Mouse (Mus musculus) hindbrain, embryonic 12.5 days (tissue): ENCODE data around the gene Tnk2. TPM values are rescaled to one million over a fixed set of nuclear protein-coding genes. Genes with fewer than 3 reads are reported as not detected.

Experiments
- ATAC-seq: fragments of 200-750 bp; cut with Nextera tagmentation; 2 replicates; pipeline ENCODE4 v1.8.0; 2017; ENCODE audit warnings: moderate TSS enrichment; ENCODE audit not compliant: low FRiP score
- H3K27ac ChIP-seq: fragments of 300-500 bp; sonication (generic); 2 replicates; pipeline ENCODE4 v1.5.1; 2016; ENCODE audit warnings: mild to moderate bottlenecking
- H3K27me3 ChIP-seq: fragments of 300-500 bp; sonication (generic); 2 replicates; pipeline ENCODE4 v1.6.1; 2016; ENCODE audit warnings: mild to moderate bottlenecking
- H3K36me3 ChIP-seq: fragments of 300-500 bp; sonication (generic); 2 replicates; pipeline ENCODE4 v1.6.1; 2016; ENCODE audit warnings: mild to moderate bottlenecking
- H3K4me1 ChIP-seq: fragments of 300-500 bp; sonication (generic); 2 replicates; pipeline ENCODE4 v1.6.1; 2016
- H3K4me2 ChIP-seq: fragments of 300-500 bp; sonication (generic); replicated peaks from 2 replicates; pipeline ENCODE4 v1.6.1; 2016; ENCODE audit warnings: mild to moderate bottlenecking
- H3K4me3 ChIP-seq: fragments of 300-500 bp; sonication (generic); 2 replicates; pipeline ENCODE4 v1.5.1; 2016; ENCODE audit warnings: mild to moderate bottlenecking
- H3K9ac ChIP-seq: fragments of 300-500 bp; sonication (generic); 2 replicates; pipeline ENCODE4 v1.6.1; 2016; ENCODE audit warnings: mild to moderate bottlenecking, moderate library complexity
- H3K9me3 ChIP-seq: fragments of 300-500 bp; sonication (generic); replicated peaks from 2 replicates; pipeline ENCODE4 v1.6.1; 2016; ENCODE audit warnings: mild to moderate bottlenecking
- WGBS: fragments of 180-500 bp; shearing (Covaris S2); methylation state at CpG from one replicate; pipeline ENCODE4 v1.1.7; 2016; 5-methylcytosine and 5-hydroxymethylcytosine counted together
- polyA plus RNA-seq: library from polyadenylated mRNA; unstranded; fragments of >200 nt; fragmentation: Nextera tagmentation; extraction: Ambion mirVana; gene quantifications from 2 replicates; pipeline ENCODE4 v1.2.1, GENCODE M21; 2016

The Tnk2 gene
- polyA plus RNA-seq, 1 experiment from 2014 or later: 17.2 TPM

DNA sequence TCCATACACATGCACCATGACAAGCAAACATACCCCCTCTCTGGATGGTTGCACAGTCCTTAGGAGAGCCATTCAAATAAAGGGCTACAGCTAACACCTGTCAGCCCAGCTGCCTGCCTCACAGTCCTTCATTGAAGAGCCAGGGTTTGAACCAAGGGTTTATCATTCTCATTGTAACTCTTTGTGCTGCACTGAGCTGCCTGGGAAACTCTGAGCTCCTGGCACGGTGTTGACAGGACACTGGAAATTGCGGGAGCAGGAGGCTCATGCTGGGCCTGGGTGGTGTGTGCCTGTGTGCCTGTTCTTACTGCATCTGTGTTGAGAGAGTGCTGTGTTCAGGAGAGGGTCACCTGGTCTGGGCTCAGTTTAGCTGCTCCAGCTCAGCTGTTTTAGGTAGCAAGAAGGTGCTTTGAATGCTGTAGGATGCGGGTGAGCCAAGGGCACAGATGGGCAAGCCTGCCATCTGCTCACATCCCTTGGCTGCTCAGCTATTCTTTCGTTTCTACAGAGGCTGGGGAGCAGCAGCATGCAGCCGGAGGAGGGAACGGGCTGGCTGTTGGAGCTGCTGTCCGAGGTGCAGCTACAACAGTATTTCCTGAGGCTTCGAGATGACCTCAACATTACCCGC is 19.7 kb downstream of the Tnk2 start:
- H3K9ac ChIP-seq: no peak overlapping the region
- 0 out of 2 replicates have a peak, but pooled peaks cover 4% of the 10 kb centered on the region for H3K36me3 ChIP-seq
- no peak for ATAC-seq
- no peak overlapping the region for H3K4me2 ChIP-seq
- peaks cover 76% of the 10 kb centered on the region for H3K4me1 ChIP-seq
- no peaks in the 10 kb centered on the region for H3K9me3 ChIP-seq
- no peaks in the 10 kb centered on the region for H3K27me3 ChIP-seq
- WGBS: 67% methylated on average over 9 of the region's 9 CpGs
- H3K27ac ChIP-seq: peak overlapping the region; percentile 41
- no peak overlapping the region for H3K4me3 ChIP-seq

DNA sequence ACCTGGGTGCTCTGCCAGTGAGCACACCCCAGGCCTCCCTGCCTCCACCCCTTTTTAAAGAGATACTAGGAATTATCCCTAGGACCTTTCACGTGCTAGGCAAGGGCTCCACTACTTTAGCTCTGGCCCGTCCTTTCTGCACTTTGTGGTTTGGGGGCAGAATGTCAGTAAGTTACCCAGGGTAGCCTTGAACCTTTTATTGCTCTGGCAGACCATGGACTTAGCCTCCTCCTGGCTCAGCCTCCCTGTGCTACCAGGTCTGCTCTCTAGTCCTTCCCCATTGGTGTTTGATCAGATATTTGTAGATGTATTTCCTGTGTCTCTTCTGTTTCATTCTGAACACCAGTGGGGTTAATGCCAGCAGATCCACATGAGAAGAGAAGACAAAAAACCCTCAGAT is 20.5 kb downstream of the Tnk2 start:
- Histone ChIP-seq H3K9me3 (no peaks in the 10 kb centered on the region), H3K36me3 (0 out of 2 replicates have a peak, but pooled peaks cover 4% of the 10 kb centered on the region), H3K4me2 (no peak overlapping the region), H3K4me1 (peaks cover 68% of the 10 kb centered on the region), H3K27ac (0 out of 2 replicates have a peak overlapping the region, but pooled peaks have one; percentile 41), H3K27me3 (no peaks in the 10 kb centered on the region), H3K4me3 (no peak overlapping the region), H3K9ac (no peak overlapping the region)
- 75% methylated on average over 2 of the region's 2 CpGs for WGBS
- no peak for ATAC-seq

DNA sequence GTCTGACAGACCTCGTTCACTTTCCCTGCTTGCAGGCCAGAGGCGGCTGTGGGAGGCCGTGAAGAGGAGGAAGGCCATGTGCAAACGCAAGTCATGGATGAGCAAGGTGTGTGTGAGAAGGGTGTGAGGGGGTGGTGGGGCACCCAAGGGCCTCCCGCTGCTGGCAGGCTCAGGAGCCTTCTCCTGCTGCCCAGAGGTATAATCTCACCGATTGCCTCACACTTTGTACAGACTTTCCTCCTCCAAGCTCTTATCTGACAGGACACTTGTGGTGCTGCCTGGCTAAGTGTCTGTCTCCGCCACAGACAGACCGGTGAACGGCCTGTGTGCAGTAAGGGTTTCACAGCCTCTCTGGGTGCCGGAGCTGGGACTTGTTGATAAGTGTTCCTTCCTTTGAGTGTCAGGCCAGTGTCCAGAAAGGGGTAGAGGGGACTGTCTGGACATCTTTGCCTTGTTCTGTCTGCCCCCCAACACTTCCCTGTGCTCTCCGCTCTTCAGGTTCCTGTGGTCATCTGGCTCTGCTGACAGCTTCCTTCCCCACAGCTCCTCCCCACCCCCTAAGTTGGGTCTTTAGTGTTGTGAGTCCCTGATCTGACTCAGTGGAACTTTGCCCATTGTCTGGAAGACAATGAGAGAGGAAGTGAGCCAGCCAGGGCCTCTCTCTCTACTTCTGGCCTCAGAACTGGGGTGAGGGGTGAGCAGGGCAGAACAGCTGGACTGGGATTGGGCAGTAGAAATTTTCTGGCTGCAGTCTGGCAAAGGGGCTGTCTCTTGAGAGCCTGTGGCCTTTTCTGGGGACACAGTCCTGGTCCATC is 22.4 kb downstream of the Tnk2 start:
- Histone ChIP-seq H3K9me3 (no peaks in the 10 kb centered on the region), H3K27me3 (no peaks in the 10 kb centered on the region), H3K36me3 (peaks cover 17% of the 10 kb centered on the region), H3K4me3 (no peak overlapping the region), H3K4me1 (peaks cover 49% of the 10 kb centered on the region), H3K9ac (no peak overlapping the region), H3K27ac (peak overlapping the region; percentile 44), H3K4me2 (no peak overlapping the region)
- 48% methylated on average over 11 of the region's 11 CpGs for WGBS
- ATAC-seq: no peak

- ATAC-seq: no peak
- H3K4me1 ChIP-seq: peaks cover 41% of the 10 kb centered on the region
- H3K4me2 ChIP-seq: no peak overlapping the region
- no peaks in the 10 kb centered on the region for H3K27me3 ChIP-seq
- 69% methylated on average over 9 of the region's 9 CpGs for WGBS
- H3K9me3 ChIP-seq: no peaks in the 10 kb centered on the region
- H3K27ac ChIP-seq: 0 out of 2 replicates have a peak overlapping the region, but pooled peaks have one; percentile 4
- peaks cover 25% of the 10 kb centered on the region for H3K36me3 ChIP-seq
- no peak overlapping the region for H3K4me3 ChIP-seq
- H3K9ac ChIP-seq: peak overlapping the region; percentile 4; the same call in 1 of the 2 replicates
These were observed 23.2 kb downstream of the Tnk2 start for GRCm38 (mm10) chr16:32666671-32667551.

GRCm38 (mm10) chr16:32667552-32667872 is 23.8 kb downstream of the Tnk2 start:
- Histone ChIP-seq H3K4me2 (no peak overlapping the region), H3K9ac (peak overlapping the region; percentile 4; the same call in 1 of the 2 replicates), H3K27me3 (no peaks in the 10 kb centered on the region), H3K9me3 (no peaks in the 10 kb centered on the region), H3K4me3 (no peak overlapping the region), H3K4me1 (peaks cover 35% of the 10 kb centered on the region), H3K36me3 (peaks cover 31% of the 10 kb centered on the region), H3K27ac (no peak overlapping the region)
- 86% methylated on average over 3 of the region's 3 CpGs for WGBS
- no peak for ATAC-seq

DNA sequence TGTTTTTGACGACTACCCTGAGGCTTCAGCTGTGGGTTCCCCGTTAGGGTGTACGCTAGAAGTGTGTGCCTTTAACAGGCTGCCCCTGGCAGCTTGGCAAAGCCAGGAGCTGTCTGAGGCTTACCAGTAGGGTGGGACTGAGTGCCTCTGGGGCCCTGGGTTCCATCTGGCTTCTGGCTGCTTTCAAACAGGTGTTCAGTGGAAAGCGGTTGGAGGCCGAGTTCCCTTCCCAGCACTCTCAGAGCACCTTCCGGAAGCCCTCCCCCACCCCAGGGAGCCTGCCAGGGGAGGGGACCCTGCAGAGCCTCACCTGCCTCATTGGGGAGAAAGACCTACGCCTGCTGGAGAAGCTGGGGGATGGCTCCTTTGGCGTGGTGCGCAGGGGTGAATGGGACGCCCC is 24.4 kb downstream of the Tnk2 start:
- H3K4me1 ChIP-seq: peaks cover 35% of the 10 kb centered on the region
- WGBS: 68% methylated on average over 10 of the region's 10 CpGs
- no peak for ATAC-seq
- no peaks in the 10 kb centered on the region for H3K27me3 ChIP-seq
- H3K4me3 ChIP-seq: no peak overlapping the region
- H3K27ac ChIP-seq: no peak overlapping the region
- peaks cover 36% of the 10 kb centered on the region for H3K36me3 ChIP-seq
- H3K9ac ChIP-seq: no peak overlapping the region
- no peaks in the 10 kb centered on the region for H3K9me3 ChIP-seq
- no peak overlapping the region for H3K4me2 ChIP-seq

GRCm38 (mm10) chr16:32668472-32668871 is 24.8 kb downstream of the Tnk2 start:
- Histone ChIP-seq H3K27ac (no peak overlapping the region), H3K27me3 (no peaks in the 10 kb centered on the region), H3K4me2 (no peak overlapping the region), H3K36me3 (peaks cover 40% of the 10 kb centered on the region), H3K9ac (no peak overlapping the region), H3K4me1 (peaks cover 35% of the 10 kb centered on the region), H3K9me3 (no peaks in the 10 kb centered on the region), H3K4me3 (no peak overlapping the region)
- ATAC-seq: no peak
- 73% methylated on average over 4 of the region's 4 CpGs for WGBS

DNA sequence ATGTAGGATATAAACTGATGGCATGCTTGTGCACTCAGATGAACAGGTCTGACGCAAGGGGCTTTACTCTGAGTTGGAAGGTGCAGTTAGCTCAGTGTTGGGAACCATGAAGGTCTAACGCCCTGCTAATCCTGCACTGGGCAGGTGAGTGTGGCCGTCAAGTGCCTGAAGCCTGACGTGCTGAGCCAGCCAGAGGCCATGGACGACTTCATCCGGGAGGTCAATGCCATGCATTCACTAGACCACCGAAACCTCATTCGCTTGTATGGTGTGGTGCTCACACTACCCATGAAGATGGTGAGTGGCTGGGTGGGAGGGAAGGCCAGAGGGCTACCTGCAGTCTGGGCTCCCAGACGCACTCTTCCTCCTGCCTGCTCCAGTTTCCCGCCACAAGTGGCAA is 25.6 kb downstream of the Tnk2 start:
- H3K4me3 ChIP-seq: no peak overlapping the region
- H3K27ac ChIP-seq: no peak overlapping the region
- peaks cover 44% of the 10 kb centered on the region for H3K36me3 ChIP-seq
- no peak overlapping the region for H3K9ac ChIP-seq
- ATAC-seq: no peak
- no peak overlapping the region for H3K4me2 ChIP-seq
- no peaks in the 10 kb centered on the region for H3K27me3 ChIP-seq
- 93% methylated on average over 10 of the region's 10 CpGs for WGBS
- H3K9me3 ChIP-seq: no peaks in the 10 kb centered on the region
- peaks cover 27% of the 10 kb centered on the region for H3K4me1 ChIP-seq

DNA sequence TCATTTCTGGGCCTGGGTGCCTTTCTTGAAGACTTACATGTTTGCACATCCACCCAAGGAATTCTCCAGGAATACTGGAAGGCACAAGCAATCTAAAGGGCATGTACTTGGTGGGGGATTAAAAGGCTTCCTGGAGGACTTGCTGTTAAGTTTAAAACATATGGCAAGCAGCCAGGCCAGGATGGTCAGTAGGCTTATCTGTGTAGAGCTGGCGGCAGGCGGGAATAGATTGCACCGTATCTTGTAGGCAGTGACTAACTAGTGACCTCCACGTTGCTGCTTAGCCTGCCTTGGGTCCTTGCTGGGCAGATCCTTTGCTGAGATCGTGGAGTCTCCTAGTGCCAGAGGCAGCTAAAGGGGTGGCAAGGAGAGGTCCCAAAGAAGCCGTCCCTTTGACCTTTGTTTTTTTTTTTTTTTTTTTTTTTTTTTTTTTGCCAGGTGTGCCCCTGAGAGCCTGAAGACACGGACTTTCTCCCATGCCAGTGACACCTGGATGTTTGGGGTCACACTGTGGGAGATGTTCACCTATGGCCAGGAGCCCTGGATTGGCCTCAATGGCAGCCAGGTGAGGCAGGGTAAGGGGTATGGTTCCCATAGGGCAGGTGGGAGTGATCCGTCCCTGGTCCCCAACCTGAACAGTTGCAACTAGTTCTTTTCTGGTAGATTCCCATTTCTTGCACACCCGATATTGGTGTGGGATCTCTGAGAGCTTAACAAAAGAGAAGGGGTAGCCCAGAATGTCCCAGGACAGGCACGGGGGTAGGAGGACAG is 26.9 kb downstream of the Tnk2 start:
- H3K27ac ChIP-seq: no peak overlapping the region
- H3K9me3 ChIP-seq: no peaks in the 10 kb centered on the region
- no peak for ATAC-seq
- peaks cover 55% of the 10 kb centered on the region for H3K36me3 ChIP-seq
- no peak overlapping the region for H3K4me2 ChIP-seq
- no peak overlapping the region for H3K9ac ChIP-seq
- H3K4me3 ChIP-seq: no peak overlapping the region
- H3K4me1 ChIP-seq: peaks cover 21% of the 10 kb centered on the region
- WGBS: 92% methylated on average over 10 of the region's 10 CpGs
- H3K27me3 ChIP-seq: no peaks in the 10 kb centered on the region

- 87% methylated on average over 13 of the region's 13 CpGs for WGBS
- no peaks in the 10 kb centered on the region for H3K9me3 ChIP-seq
- H3K9ac ChIP-seq: 0 out of 2 replicates have a peak overlapping the region, but pooled peaks have one; percentile 2
- no peak overlapping the region for H3K27ac ChIP-seq
- no peak overlapping the region for H3K4me3 ChIP-seq
- no peak overlapping the region for H3K4me2 ChIP-seq
- peaks cover 13% of the 10 kb centered on the region for H3K4me1 ChIP-seq
- no peak for ATAC-seq
- no peaks in the 10 kb centered on the region for H3K27me3 ChIP-seq
- peaks cover 64% of the 10 kb centered on the region for H3K36me3 ChIP-seq
These were observed 27.7 kb downstream of the Tnk2 start for GRCm38 (mm10) chr16:32671206-32671887.

GRCm38 (mm10) chr16:32672250-32672649 is 28.6 kb downstream of the Tnk2 start:
- Histone ChIP-seq H3K27me3 (no peaks in the 10 kb centered on the region), H3K9me3 (no peaks in the 10 kb centered on the region), H3K4me3 (no peak overlapping the region), H3K4me2 (no peak overlapping the region), H3K27ac (no peak overlapping the region), H3K36me3 (peaks cover 72% of the 10 kb centered on the region), H3K4me1 (peaks cover 5% of the 10 kb centered on the region), H3K9ac (no peak overlapping the region)
- 89% methylated on average over 7 of the region's 7 CpGs for WGBS
- ATAC-seq: no peak
